Mouse (Mus musculus): ENCODE results near the gene Zmynd10. TPM values are rescaled to one million over a fixed set of nuclear protein-coding genes. Genes with fewer than 3 reads are reported as not detected.

Zmynd10 gene
- total and polyA plus RNA-seq, 3 experiments: 1.3 TPM; not detected in 2

GRCm38 (mm10) chr9:107596619-107597569 is 49.8 kb downstream of the Zmynd10 start:
- intact Hi-C loops (cut with DNase I): no loop called here
- TF ChIP-seq EP300 (IDR thresholded peaks at IDR 0.05; ENCODE audit: insufficient read depth, low read depth, low read length) (0 out of 2 replicates have a peak, but pooled peaks have one; percentile 34), CTCF (IDR thresholded peaks at IDR 0.05) (no peak), POLR2A (IDR thresholded peaks at IDR 0.05; ENCODE audit: insufficient read depth, low read depth, low read length) (peak; percentile 72)
- H3K4me1 ChIP-seq (ENCODE audit: control insufficient read depth, insufficient read depth, low read length): peaks cover 9% of the 10 kb centered on the region
- WGBS: 45% methylated on average over 11 of the region's 11 CpGs
- no peaks in the 10 kb centered on the region for H3K36me3 ChIP-seq (ENCODE audit: control insufficient read depth, insufficient read depth, low read length)
- peak overlapping the region; percentile 76 for H3K9ac ChIP-seq (ENCODE audit: low read depth, low read length)
- H3K27ac ChIP-seq: peak overlapping the region; percentile 98
- no peaks in the 10 kb centered on the region for H3K79me2 ChIP-seq (replicated peaks; ENCODE audit: control insufficient read depth, insufficient read depth, low read length)
- no peaks in the 10 kb centered on the region for H3K27me3 ChIP-seq (ENCODE audit: control insufficient read depth, insufficient read depth, low read length)
- DNase-seq: peak; percentile 82
- H3K4me3 ChIP-seq: peak overlapping the region; percentile 50

DNA sequence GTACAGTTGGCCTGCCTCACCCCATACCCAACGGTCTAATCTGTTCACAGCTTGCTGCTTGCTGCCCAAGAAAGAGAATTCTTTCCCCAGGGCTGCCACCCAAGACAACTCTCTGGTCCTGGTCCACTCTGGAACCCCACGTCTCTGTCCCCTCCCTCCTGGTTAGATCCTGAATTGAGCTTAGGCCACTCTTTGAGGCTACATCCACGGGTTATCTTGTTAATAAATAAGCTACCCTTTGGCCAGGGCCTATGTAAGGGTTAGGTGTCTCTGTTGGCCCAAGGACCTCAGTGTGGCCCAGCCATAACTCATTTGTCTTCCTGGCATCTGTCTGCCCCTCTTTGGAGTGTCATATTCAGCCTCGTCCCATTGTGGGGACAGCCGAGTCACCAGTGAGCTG is 51.3 kb downstream of the Zmynd10 start:
- WGBS: 78% methylated on average over 5 of the region's 5 CpGs
- H3K9ac ChIP-seq (ENCODE audit: low read depth, low read length): no peak overlapping the region
- intact Hi-C loops (cut with DNase I): no loop called here
- H3K27me3 ChIP-seq (ENCODE audit: control insufficient read depth, insufficient read depth, low read length): no peaks in the 10 kb centered on the region
- no peak overlapping the region for H3K27ac ChIP-seq
- no peak for DNase-seq
- TF ChIP-seq POLR2A (IDR thresholded peaks at IDR 0.05; ENCODE audit: insufficient read depth, low read depth, low read length) (no peak), EP300 (IDR thresholded peaks at IDR 0.05; ENCODE audit: insufficient read depth, low read depth, low read length) (no peak), CTCF (IDR thresholded peaks at IDR 0.05) (no peak)
- H3K4me3 ChIP-seq: no peak overlapping the region
- H3K36me3 ChIP-seq (ENCODE audit: control insufficient read depth, insufficient read depth, low read length): no peaks in the 10 kb centered on the region
- H3K4me1 ChIP-seq (ENCODE audit: control insufficient read depth, insufficient read depth, low read length): peaks cover 12% of the 10 kb centered on the region
- no peaks in the 10 kb centered on the region for H3K79me2 ChIP-seq (replicated peaks; ENCODE audit: control insufficient read depth, insufficient read depth, low read length)

DNA sequence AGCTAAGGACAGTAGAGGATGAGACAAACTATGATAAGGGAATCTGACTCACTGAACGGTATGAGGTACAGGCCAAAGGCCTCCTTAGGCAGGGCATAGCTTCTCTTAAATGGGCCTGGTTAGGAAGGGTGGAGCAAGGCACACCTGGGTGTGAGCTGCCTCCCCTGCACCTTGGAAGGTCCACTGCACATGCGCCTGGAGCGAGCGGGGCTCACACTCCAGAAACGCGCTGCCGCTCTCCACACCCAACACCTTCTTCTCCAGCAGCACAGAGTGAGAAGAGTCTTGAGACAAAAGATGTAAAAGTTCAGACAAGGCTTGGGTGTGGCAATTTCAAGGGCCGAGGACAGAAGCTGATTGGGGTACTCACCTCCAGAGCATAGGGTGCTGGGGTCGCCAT is 52.3 kb downstream of the Zmynd10 start:
- Histone ChIP-seq H3K79me2 (replicated peaks; ENCODE audit: control insufficient read depth, insufficient read depth, low read length) (no peaks in the 10 kb centered on the region), H3K27ac (no peak overlapping the region), H3K4me1 (ENCODE audit: control insufficient read depth, insufficient read depth, low read length) (peaks cover 10% of the 10 kb centered on the region), H3K27me3 (ENCODE audit: control insufficient read depth, insufficient read depth, low read length) (no peaks in the 10 kb centered on the region), H3K9ac (ENCODE audit: low read depth, low read length) (no peak overlapping the region), H3K36me3 (ENCODE audit: control insufficient read depth, insufficient read depth, low read length) (no peaks in the 10 kb centered on the region), H3K4me3 (no peak overlapping the region)
- intact Hi-C loops (cut with DNase I): no loop called here
- DNase-seq: no peak
- 88% methylated on average over 9 of the region's 9 CpGs for WGBS
- TF ChIP-seq EP300 (IDR thresholded peaks at IDR 0.05; ENCODE audit: insufficient read depth, low read depth, low read length): no peak
- no peak for TF ChIP-seq CTCF (IDR thresholded peaks at IDR 0.05)
- TF ChIP-seq POLR2A (IDR thresholded peaks at IDR 0.05; ENCODE audit: insufficient read depth, low read depth, low read length): no peak

GRCm38 (mm10) chr9:107599842-107600241 is 52.7 kb downstream of the Zmynd10 start:
- no peak overlapping the region for H3K27ac ChIP-seq
- no peaks in the 10 kb centered on the region for H3K36me3 ChIP-seq (ENCODE audit: control insufficient read depth, insufficient read depth, low read length)
- 77% methylated on average over 14 of the region's 14 CpGs for WGBS
- no peak overlapping the region for H3K9ac ChIP-seq (ENCODE audit: low read depth, low read length)
- DNase-seq: no peak
- TF ChIP-seq POLR2A (IDR thresholded peaks at IDR 0.05; ENCODE audit: insufficient read depth, low read depth, low read length) (no peak), CTCF (IDR thresholded peaks at IDR 0.05) (no peak), EP300 (IDR thresholded peaks at IDR 0.05; ENCODE audit: insufficient read depth, low read depth, low read length) (no peak)
- intact Hi-C loops (cut with DNase I): loop anchor here (5.0 kb wide), 1 partner anchor 137 kb away; no protein-coding TSS in a partner anchor
- H3K27me3 ChIP-seq (ENCODE audit: control insufficient read depth, insufficient read depth, low read length): no peaks in the 10 kb centered on the region
- peaks cover 10% of the 10 kb centered on the region for H3K4me1 ChIP-seq (ENCODE audit: control insufficient read depth, insufficient read depth, low read length)
- H3K4me3 ChIP-seq: no peak overlapping the region
- H3K79me2 ChIP-seq (replicated peaks; ENCODE audit: control insufficient read depth, insufficient read depth, low read length): no peaks in the 10 kb centered on the region

GRCm38 (mm10) chr9:107600745-107601144 is 53.6 kb downstream of the Zmynd10 start:
- intact Hi-C loops (cut with DNase I): loop anchor here (5.0 kb wide), 1 partner anchor 137 kb away; no protein-coding TSS in a partner anchor
- peaks cover 10% of the 10 kb centered on the region for H3K4me1 ChIP-seq (ENCODE audit: control insufficient read depth, insufficient read depth, low read length)
- no peaks in the 10 kb centered on the region for H3K27me3 ChIP-seq (ENCODE audit: control insufficient read depth, insufficient read depth, low read length)
- H3K27ac ChIP-seq: no peak overlapping the region
- no peaks in the 10 kb centered on the region for H3K79me2 ChIP-seq (replicated peaks; ENCODE audit: control insufficient read depth, insufficient read depth, low read length)
- 76% methylated on average over 12 of the region's 12 CpGs for WGBS
- H3K4me3 ChIP-seq: no peak overlapping the region
- H3K9ac ChIP-seq (ENCODE audit: low read depth, low read length): no peak overlapping the region
- no peaks in the 10 kb centered on the region for H3K36me3 ChIP-seq (ENCODE audit: control insufficient read depth, insufficient read depth, low read length)
- DNase-seq: no peak
- TF ChIP-seq CTCF (IDR thresholded peaks at IDR 0.05) (peak; percentile 40), POLR2A (IDR thresholded peaks at IDR 0.05; ENCODE audit: insufficient read depth, low read depth, low read length) (no peak)

Other genes starting within 250 kb of the Zmynd10 start
- gene Hemk1, start 208.9 kb upstream of the Zmynd10 start, total RNA-seq (2021): 10 to 100 TPM; 21.2 to 21.4 TPM
- gene Hemk1, start 208.9 kb upstream of the Zmynd10 start, polyA plus RNA-seq (2012; rRNA removed): 30.3 and 37.0 TPM in 2 replicates
- gene 6430571L13Rik, start 206.7 kb upstream of the Zmynd10 start, total RNA-seq (2021): 1 to 10 TPM; 5.2 to 6.5 TPM
- gene 6430571L13Rik, start 206.7 kb upstream of the Zmynd10 start, polyA plus RNA-seq (2012; rRNA removed): 4.1 and 5.0 TPM in 2 replicates
- gene Cacna2d2, start 147.7 kb upstream of the Zmynd10 start, total RNA-seq (2021): 10 to 100 TPM; 12.9 to 14.1 TPM
- 10.5 and 13.3 TPM in 2 replicates for gene Cacna2d2, start 147.7 kb upstream of the Zmynd10 start, polyA plus RNA-seq (2012; rRNA removed)
- gene Tmem115, start 13.4 kb upstream of the Zmynd10 start, total RNA-seq (2021): 10 to 100 TPM; 20.3 to 22.9 TPM
- gene Tmem115, start 13.4 kb upstream of the Zmynd10 start, polyA plus RNA-seq (2012; rRNA removed): 25.9 and 28.3 TPM in 2 replicates
- 1 to 10 TPM; 3.2 to 4.3 TPM for gene Cyb561d2, start 5.1 kb upstream of the Zmynd10 start, total RNA-seq (2021)
- 10.6 and 11.0 TPM in 2 replicates for gene Cyb561d2, start 5.1 kb upstream of the Zmynd10 start, polyA plus RNA-seq (2012; rRNA removed)
- 10 to 100 TPM; 17.2 to 22.1 TPM for gene Nprl2, start 5.1 kb upstream of the Zmynd10 start, total RNA-seq (2021)
- gene Nprl2, start 5.1 kb upstream of the Zmynd10 start, polyA plus RNA-seq (2012; rRNA removed): 33.6 and 40.9 TPM in 2 replicates
- 10 to 100 TPM; 12.6 to 13.4 TPM for gene Rassf1, start 4.3 kb downstream of the Zmynd10 start, total RNA-seq (2021)
- gene Rassf1, start 4.3 kb downstream of the Zmynd10 start, polyA plus RNA-seq (2012; rRNA removed): 15.5 and 18.5 TPM in 2 replicates
- 10 to 100 TPM; 31.7 to 39.1 TPM for gene Tusc2, start 16.0 kb downstream of the Zmynd10 start, total RNA-seq (2021)
- 45.8 and 60.4 TPM in 2 replicates for gene Tusc2, start 16.0 kb downstream of the Zmynd10 start, polyA plus RNA-seq (2012; rRNA removed)
- gene Hyal2, start 20.6 kb downstream of the Zmynd10 start, total RNA-seq (2021): 10 to 100 TPM; 40.8 to 43.6 TPM
- 39.2 and 40.2 TPM in 2 replicates for gene Hyal2, start 20.6 kb downstream of the Zmynd10 start, polyA plus RNA-seq (2012; rRNA removed)
- 1 to 10 TPM; 5.1 to 5.9 TPM for gene Hyal1, start 29.6 kb downstream of the Zmynd10 start, total RNA-seq (2021)
- gene Hyal1, start 29.6 kb downstream of the Zmynd10 start, polyA plus RNA-seq (2012; rRNA removed): 6.9 and 8.2 TPM in 2 replicates
- 10 to 100 TPM; 14.9 to 17.4 TPM for gene Naa80, start 31.6 kb downstream of the Zmynd10 start, total RNA-seq (2021)
- 30.0 and 45.4 TPM in 2 replicates for gene Naa80, start 31.6 kb downstream of the Zmynd10 start, polyA plus RNA-seq (2012; rRNA removed)
- under 1 TPM; 0.29 to 0.34 TPM for gene Hyal3, start 33.5 kb downstream of the Zmynd10 start, total RNA-seq (2021)
- gene Hyal3, start 33.5 kb downstream of the Zmynd10 start, polyA plus RNA-seq (2012; rRNA removed): 0.26 and 0.31 TPM in 2 replicates
- 10 to 100 TPM; 39.9 to 51.4 TPM for gene Ifrd2, start 40.3 kb downstream of the Zmynd10 start, total RNA-seq (2021)
- 43.7 and 54.5 TPM in 2 replicates for gene Ifrd2, start 40.3 kb downstream of the Zmynd10 start, polyA plus RNA-seq (2012; rRNA removed)
- gene Sema3b, start 61.9 kb downstream of the Zmynd10 start, total RNA-seq (2021): 10 to 100 TPM; 19.9 to 24.2 TPM
- gene Sema3b, start 61.9 kb downstream of the Zmynd10 start, polyA plus RNA-seq (2012; rRNA removed): 33.7 and 39.1 TPM in 2 replicates
- 100 to 1,000 TPM; 243 to 250 TPM for gene Gnai2, start 88.1 kb downstream of the Zmynd10 start, total RNA-seq (2021)
- 311 and 386 TPM in 2 replicates for gene Gnai2, start 88.1 kb downstream of the Zmynd10 start, polyA plus RNA-seq (2012; rRNA removed)
- gene Slc38a3, start 122.2 kb downstream of the Zmynd10 start, total RNA-seq (2021): 10 to 100 TPM; 71.5 to 88.3 TPM
- 162 and 314 TPM in 2 replicates for gene Slc38a3, start 122.2 kb downstream of the Zmynd10 start, polyA plus RNA-seq (2012; rRNA removed)
- gene Gnat1, start 132.4 kb downstream of the Zmynd10 start, total RNA-seq (2021): not detected
- gene Gnat1, start 132.4 kb downstream of the Zmynd10 start, polyA plus RNA-seq (2012; rRNA removed): not detected in 2 replicates
- gene Sema3f, start 163.2 kb downstream of the Zmynd10 start, total RNA-seq (2021): 10 to 100 TPM; 13.4 to 16.8 TPM
- gene Sema3f, start 163.2 kb downstream of the Zmynd10 start, polyA plus RNA-seq (2012; rRNA removed): 29.1 and 31.8 TPM in 2 replicates
- 10 to 100 TPM; 38.9 to 54.6 TPM for gene Rbm5, start 223.7 kb downstream of the Zmynd10 start, total RNA-seq (2021)
- gene Rbm5, start 223.7 kb downstream of the Zmynd10 start, polyA plus RNA-seq (2012; rRNA removed): 50.5 and 68.3 TPM in 2 replicates

Measured in heart, adult 2 months (tissue).